Mouse (Mus musculus): Measurements from ENCODE around the gene Pecam1.

GRCm38 (mm10) chr11:106737178-106737621, 13.2 kb downstream of the Pecam1 start:
- TF ChIP-seq EP300 (optimal IDR thresholded peaks at IDR 0.05) (no peak), CTCF (IDR thresholded peaks at IDR 0.05; ENCODE audit: low read depth) (no peak)
